Mouse (Mus musculus): ENCODE data around the gene Smc1a. TPM values are rescaled to one million over a fixed set of nuclear protein-coding genes. Genes with fewer than 3 reads are reported as not detected.
A peak's percentile ranks its signal among the peaks of the same experiment; 100 is the strongest.
"Not testable (repeated sequence)": the region's sequence is repeated elsewhere in the genome, so short reads cannot be mapped to it uniquely, and the experiment has no call there.

Smc1a gene
- polyA plus RNA-seq, 1 experiment from 2014 or later: 99.0 TPM

GRCm38 (mm10) chrX:152017186-152017585 lies 958 bp downstream of the Smc1a start:
- no peak for DNase-seq (ENCODE audit: low spot score)
- Histone ChIP-seq H3K4me2 (peak overlapping the region; percentile 76), H3K4me3 (ENCODE audit: low read depth, low read length) (peak overlapping the region; percentile 63), H3K27ac (ENCODE audit: low read depth, low read length) (no peak overlapping the region), H3K9ac (ENCODE audit: low read depth, low read length) (peak overlapping the region; percentile 80), H3K36me3 (ENCODE audit: control insufficient read depth, insufficient read depth, low read length) (no peaks in the 10 kb centered on the region), H3K4me1 (replicated peaks; ENCODE audit: control insufficient read depth, insufficient read depth, low read length) (peaks cover 4% of the 10 kb centered on the region; the same call in 1 of the 2 replicates), H3K9me3 (ENCODE audit: control insufficient read depth, low read length) (no peaks in the 10 kb centered on the region), H3K27me3 (replicated peaks; ENCODE audit: control insufficient read depth, insufficient read depth, low read length) (peaks cover 14% of the 10 kb centered on the region)
- WGBS: 10% methylated on average over 14 of the region's 14 CpGs
- ATAC-seq (replicated peaks; ENCODE audit: low FRiP score): no peak

GRCm38 (mm10) chrX:152019294-152019693 lies 3.1 kb downstream of the Smc1a start:
- Histone ChIP-seq H3K27ac (ENCODE audit: low read depth, low read length) (no peak overlapping the region), H3K4me2 (peak overlapping the region; percentile 42), H3K4me1 (replicated peaks; ENCODE audit: control insufficient read depth, insufficient read depth, low read length) (peaks cover 4% of the 10 kb centered on the region; the same call in 1 of the 2 replicates), H3K36me3 (ENCODE audit: control insufficient read depth, insufficient read depth, low read length) (no peaks in the 10 kb centered on the region), H3K4me3 (ENCODE audit: low read depth, low read length) (0 out of 2 replicates have a peak overlapping the region, but pooled peaks have one; percentile 10), H3K27me3 (replicated peaks; ENCODE audit: control insufficient read depth, insufficient read depth, low read length) (peaks cover 14% of the 10 kb centered on the region), H3K9ac (ENCODE audit: low read depth, low read length) (no peak overlapping the region), H3K9me3 (ENCODE audit: control insufficient read depth, low read length) (no peaks in the 10 kb centered on the region)
- 57% methylated on average over 2 of the region's 2 CpGs for WGBS
- ATAC-seq (replicated peaks; ENCODE audit: low FRiP score) (no peak), DNase-seq (ENCODE audit: low spot score) (no peak)

GRCm38 (mm10) chrX:152039865-152040264 lies 23.6 kb downstream of the Smc1a start:
- Histone ChIP-seq H3K9me3 (ENCODE audit: control insufficient read depth, low read length) (no peaks in the 10 kb centered on the region), H3K27ac (ENCODE audit: low read depth, low read length) (peak overlapping the region; percentile 7; the same call in 1 of the 2 replicates), H3K9ac (ENCODE audit: low read depth, low read length) (no peak overlapping the region), H3K27me3 (replicated peaks; ENCODE audit: control insufficient read depth, insufficient read depth, low read length) (peaks cover 14% of the 10 kb centered on the region; the same call in 1 of the 2 replicates), H3K4me3 (ENCODE audit: low read depth, low read length) (no peak overlapping the region), H3K4me2 (no peak overlapping the region), H3K36me3 (ENCODE audit: control insufficient read depth, insufficient read depth, low read length) (peaks cover 13% of the 10 kb centered on the region; the same call in 1 of the 2 replicates), H3K4me1 (replicated peaks; ENCODE audit: control insufficient read depth, insufficient read depth, low read length) (no peaks in the 10 kb centered on the region)
- ATAC-seq (replicated peaks; ENCODE audit: low FRiP score): peak; percentile 82
- no peak for DNase-seq (ENCODE audit: low spot score)

- Histone ChIP-seq H3K36me3 (ENCODE audit: control insufficient read depth, insufficient read depth, low read length) (peaks cover 5% of the 10 kb centered on the region; the same call in 1 of the 2 replicates), H3K4me3 (ENCODE audit: low read depth, low read length) (no peak overlapping the region), H3K9me3 (ENCODE audit: control insufficient read depth, low read length) (no peaks in the 10 kb centered on the region), H3K9ac (ENCODE audit: low read depth, low read length) (no peak overlapping the region), H3K27ac (ENCODE audit: low read depth, low read length) (no peak overlapping the region), H3K4me1 (replicated peaks; ENCODE audit: control insufficient read depth, insufficient read depth, low read length) (no peaks in the 10 kb centered on the region), H3K27me3 (replicated peaks; ENCODE audit: control insufficient read depth, insufficient read depth, low read length) (peaks cover 15% of the 10 kb centered on the region), H3K4me2 (no peak overlapping the region)
- no peak for DNase-seq (ENCODE audit: low spot score)
- ATAC-seq (replicated peaks; ENCODE audit: low FRiP score): no peak
These were observed 31.0 kb downstream of the Smc1a start for GRCm38 (mm10) chrX:152047230-152047629.

- Histone ChIP-seq H3K9ac (ENCODE audit: low read depth, low read length) (no peak overlapping the region), H3K27me3 (replicated peaks; ENCODE audit: control insufficient read depth, insufficient read depth, low read length) (peaks cover 3% of the 10 kb centered on the region), H3K4me2 (no peak overlapping the region), H3K27ac (ENCODE audit: low read depth, low read length) (no peak overlapping the region), H3K36me3 (ENCODE audit: control insufficient read depth, insufficient read depth, low read length) (peaks cover 2% of the 10 kb centered on the region; the same call in 1 of the 2 replicates), H3K4me3 (ENCODE audit: low read depth, low read length) (no peak overlapping the region), H3K9me3 (ENCODE audit: control insufficient read depth, low read length) (no peaks in the 10 kb centered on the region), H3K4me1 (replicated peaks; ENCODE audit: control insufficient read depth, insufficient read depth, low read length) (no peaks in the 10 kb centered on the region)
- ATAC-seq (replicated peaks; ENCODE audit: low FRiP score) (no peak), DNase-seq (ENCODE audit: low spot score) (no peak)
- WGBS: 64% methylated on average over 3 of the region's 3 CpGs
These were observed 36.3 kb downstream of the Smc1a start for GRCm38 (mm10) chrX:152052546-152052945.

- ATAC-seq (replicated peaks; ENCODE audit: low FRiP score): no peak
- peaks cover 2% of the 10 kb centered on the region; the same call in 1 of the 2 replicates for H3K27me3 ChIP-seq (replicated peaks; ENCODE audit: control insufficient read depth, insufficient read depth, low read length)
- WGBS: 85% methylated on average over 1 of the region's 1 CpGs
These were observed 37.9 kb downstream of the Smc1a start for GRCm38 (mm10) chrX:152054094-152054493.

GRCm38 (mm10) chrX:152065674-152066073 lies 49.4 kb downstream of the Smc1a start:
- Histone ChIP-seq H3K27me3 (replicated peaks; ENCODE audit: control insufficient read depth, insufficient read depth, low read length) (peaks cover 20% of the 10 kb centered on the region), H3K36me3 (ENCODE audit: control insufficient read depth, insufficient read depth, low read length) (peaks cover 6% of the 10 kb centered on the region; the same call in 1 of the 2 replicates), H3K9ac (ENCODE audit: low read depth, low read length) (no peak overlapping the region), H3K9me3 (ENCODE audit: control insufficient read depth, low read length) (no peaks in the 10 kb centered on the region), H3K4me3 (ENCODE audit: low read depth, low read length) (no peak overlapping the region), H3K27ac (ENCODE audit: low read depth, low read length) (no peak overlapping the region), H3K4me1 (replicated peaks; ENCODE audit: control insufficient read depth, insufficient read depth, low read length) (no peaks in the 10 kb centered on the region), H3K4me2 (no peak overlapping the region)
- WGBS: 53% methylated on average over 2 of the region's 2 CpGs
- DNase-seq (ENCODE audit: low spot score) (no peak), ATAC-seq (replicated peaks; ENCODE audit: low FRiP score) (no peak)

More at GRCm38 (mm10) chrX:152054094-152054493, 37.9 kb downstream of the Smc1a start:
- H3K36me3 ChIP-seq (ENCODE audit: control insufficient read depth, insufficient read depth, low read length): peaks cover 2% of the 10 kb centered on the region; the same call in 1 of the 2 replicates
- H3K4me1 ChIP-seq (replicated peaks; ENCODE audit: control insufficient read depth, insufficient read depth, low read length): no peaks in the 10 kb centered on the region
- H3K9me3 ChIP-seq (ENCODE audit: control insufficient read depth, low read length): no peaks in the 10 kb centered on the region
- no peak for DNase-seq (ENCODE audit: low spot score)
- H3K9ac ChIP-seq (ENCODE audit: low read depth, low read length): no peak overlapping the region
- H3K4me3 ChIP-seq (ENCODE audit: low read depth, low read length): no peak overlapping the region
- H3K4me2 ChIP-seq: no peak overlapping the region
- H3K27ac ChIP-seq (ENCODE audit: low read depth, low read length): no peak overlapping the region

GRCm38 (mm10) chrX:152067789-152068188 lies 51.6 kb downstream of the Smc1a start:
- Histone ChIP-seq H3K36me3 (ENCODE audit: control insufficient read depth, insufficient read depth, low read length) (peaks cover 4% of the 10 kb centered on the region; the same call in 1 of the 2 replicates), H3K4me3 (ENCODE audit: low read depth, low read length) (no peak overlapping the region), H3K9me3 (ENCODE audit: control insufficient read depth, low read length) (no peaks in the 10 kb centered on the region), H3K9ac (ENCODE audit: low read depth, low read length) (no peak overlapping the region), H3K4me2 (no peak overlapping the region), H3K27me3 (replicated peaks; ENCODE audit: control insufficient read depth, insufficient read depth, low read length) (peaks cover 12% of the 10 kb centered on the region), H3K4me1 (replicated peaks; ENCODE audit: control insufficient read depth, insufficient read depth, low read length) (no peaks in the 10 kb centered on the region), H3K27ac (ENCODE audit: low read depth, low read length) (no peak overlapping the region)
- ATAC-seq (replicated peaks; ENCODE audit: low FRiP score): no peak
- DNase-seq (ENCODE audit: low spot score): no peak
- WGBS: 59% methylated on average over 1 of the region's 1 CpGs

GRCm38 (mm10) chrX:152089832-152090614 lies 73.8 kb downstream of the Smc1a start:
- H3K4me1 ChIP-seq (replicated peaks; ENCODE audit: control insufficient read depth, insufficient read depth, low read length); H3K9me3 ChIP-seq (ENCODE audit: control insufficient read depth, low read length); H3K4me3 ChIP-seq (ENCODE audit: low read depth, low read length); H3K27ac ChIP-seq (ENCODE audit: low read depth, low read length); DNase-seq (ENCODE audit: low spot score); H3K4me2 ChIP-seq; H3K9ac ChIP-seq (ENCODE audit: low read depth, low read length); H3K36me3 ChIP-seq (ENCODE audit: control insufficient read depth, insufficient read depth, low read length); ATAC-seq (replicated peaks; ENCODE audit: low FRiP score): not testable (repeated sequence)
- WGBS: 29% methylated on average over 6 of the region's 7 CpGs
- H3K27me3 ChIP-seq (replicated peaks; ENCODE audit: control insufficient read depth, insufficient read depth, low read length): peaks cover 19% of the 10 kb centered on the region
